Mouse (Mus musculus) hindbrain, embryonic 10.5 days (tissue): ENCODE measurements at regions not wholly inside any gene's neighbourhood (a gene's known extent, or its start where the extent isn't known, plus 50 kb on each side); places are given as distances from the start of the nearest gene placed in this dataset.

ENCODE experiments used
- DNase-seq: peaks from one replicate; pipeline ENCODE4 v3.0.0-alpha.2; 2017; ENCODE audit warnings: low spot score
- H3K27ac ChIP-seq: fragments of 300-500 bp; sonication (generic); 2 replicates; pipeline ENCODE4 v1.5.1; 2016; ENCODE audit warnings: mild to moderate bottlenecking, moderate library complexity
- H3K27me3 ChIP-seq: fragments of 300-500 bp; sonication (generic); 2 replicates; pipeline ENCODE4 v1.6.1; 2016; ENCODE audit warnings: mild to moderate bottlenecking; ENCODE audit not compliant: poor library complexity, insufficient read depth, severe bottlenecking
- H3K36me3 ChIP-seq: fragments of 300-500 bp; sonication (generic); 2 replicates; pipeline ENCODE4 v1.6.1; 2016; ENCODE audit warnings: mild to moderate bottlenecking, moderate library complexity
- H3K4me1 ChIP-seq: fragments of 300-500 bp; sonication (generic); replicated peaks from 2 replicates; pipeline ENCODE4 v1.6.1; 2016; ENCODE audit warnings: mild to moderate bottlenecking
- H3K4me3 ChIP-seq: fragments of 300-500 bp; sonication (generic); 2 replicates; pipeline ENCODE4 v1.5.1; 2016; ENCODE audit warnings: mild to moderate bottlenecking, moderate library complexity
- H3K9me3 ChIP-seq: fragments of 300-500 bp; sonication (generic); 2 replicates; pipeline ENCODE4 v1.6.1; 2016; ENCODE audit warnings: mild to moderate bottlenecking, moderate library complexity
- WGBS: fragments of 180-500 bp; shearing (Covaris S2); methylation state at CpG from one replicate; pipeline ENCODE4 v1.1.7; 2016; 5-methylcytosine and 5-hydroxymethylcytosine counted together

DNA sequence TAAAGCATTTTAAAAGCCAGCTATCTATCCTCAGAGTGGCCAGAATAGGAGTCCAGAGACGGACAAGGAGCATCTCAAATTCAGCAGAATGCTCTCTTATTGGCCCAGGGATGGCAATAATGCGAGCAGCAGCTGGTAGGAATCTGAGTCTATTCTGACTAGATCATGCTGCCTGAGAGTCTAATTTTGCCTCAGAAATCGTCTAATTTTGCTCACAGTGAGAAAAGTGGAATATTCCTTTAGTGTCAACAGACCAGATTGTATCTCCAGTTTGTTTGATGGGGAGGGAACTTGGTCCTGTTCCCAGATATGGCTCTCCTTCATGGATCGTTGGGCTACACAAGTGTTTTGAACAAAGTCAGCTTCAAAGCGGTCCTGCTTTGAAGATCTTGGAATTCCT is 525.2 kb downstream of the Rnf144b start:
- Histone ChIP-seq H3K4me3 (no peak overlapping the region), H3K36me3 (no peaks in the 10 kb centered on the region), H3K9me3 (no peaks in the 10 kb centered on the region), H3K4me1 (peaks cover 7% of the 10 kb centered on the region; the same call in 1 of the 2 replicates), H3K27me3 (no peaks in the 10 kb centered on the region), H3K27ac (no peak overlapping the region)
- no peak for DNase-seq
- 79% methylated on average over 5 of the region's 5 CpGs for WGBS

DNA sequence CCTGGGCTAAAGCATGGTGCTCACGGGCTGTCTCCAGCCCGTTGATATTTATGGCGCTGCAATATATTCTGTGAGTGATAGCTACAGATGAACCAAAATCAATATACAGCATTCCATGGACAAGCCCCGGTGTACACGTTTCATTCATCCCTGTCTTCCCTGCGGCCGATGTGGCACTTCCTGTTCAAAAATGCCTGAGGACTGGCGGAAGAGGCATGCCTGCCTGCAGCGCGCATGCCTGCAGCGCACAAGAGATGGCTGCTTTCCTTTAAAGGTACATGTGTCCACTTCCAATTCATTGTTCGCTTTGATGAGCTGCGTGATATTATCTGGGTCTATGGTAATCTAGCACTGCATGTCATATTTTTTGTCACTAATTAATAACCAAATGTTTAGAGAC is 527.6 kb downstream of the Rnf144b start:
- H3K9me3 ChIP-seq, result no peaks in the 10 kb centered on the region
- DNase-seq, result no peak
- H3K27ac ChIP-seq, result no peak overlapping the region
- 89% methylated on average over 13 of the region's 13 CpGs for WGBS
- no peak overlapping the region for H3K4me3 ChIP-seq
- H3K4me1 ChIP-seq, result peaks cover 3% of the 10 kb centered on the region; the same call in 1 of the 2 replicates
- H3K27me3 ChIP-seq, result no peaks in the 10 kb centered on the region
- no peaks in the 10 kb centered on the region for H3K36me3 ChIP-seq

DNA sequence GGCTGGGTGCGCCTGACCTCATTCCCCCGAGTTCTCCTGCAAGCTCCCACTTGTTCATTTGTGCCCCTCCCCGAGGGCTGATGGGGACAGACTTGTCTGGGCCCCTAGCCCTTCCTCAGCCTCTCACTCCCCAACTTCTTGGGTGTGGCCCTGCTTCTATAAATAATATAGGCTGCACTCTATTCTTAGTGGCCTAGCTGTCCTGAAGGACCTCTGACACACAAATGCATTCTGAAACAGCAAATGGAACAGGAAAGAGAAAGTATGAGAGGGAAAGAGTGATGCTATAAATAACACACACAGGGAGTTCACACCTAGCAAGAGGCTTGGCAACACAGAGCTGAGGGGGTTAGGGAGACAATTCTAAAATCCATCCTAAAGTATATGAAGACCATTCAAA is 544.0 kb downstream of the Rnf144b start:
- DNase-seq, result no peak
- Histone ChIP-seq H3K27ac (no peak overlapping the region), H3K27me3 (no peaks in the 10 kb centered on the region), H3K4me1 (peaks cover 8% of the 10 kb centered on the region), H3K36me3 (no peaks in the 10 kb centered on the region), H3K4me3 (no peak overlapping the region), H3K9me3 (no peaks in the 10 kb centered on the region)
- WGBS, result 73% methylated on average over 3 of the region's 3 CpGs

DNA sequence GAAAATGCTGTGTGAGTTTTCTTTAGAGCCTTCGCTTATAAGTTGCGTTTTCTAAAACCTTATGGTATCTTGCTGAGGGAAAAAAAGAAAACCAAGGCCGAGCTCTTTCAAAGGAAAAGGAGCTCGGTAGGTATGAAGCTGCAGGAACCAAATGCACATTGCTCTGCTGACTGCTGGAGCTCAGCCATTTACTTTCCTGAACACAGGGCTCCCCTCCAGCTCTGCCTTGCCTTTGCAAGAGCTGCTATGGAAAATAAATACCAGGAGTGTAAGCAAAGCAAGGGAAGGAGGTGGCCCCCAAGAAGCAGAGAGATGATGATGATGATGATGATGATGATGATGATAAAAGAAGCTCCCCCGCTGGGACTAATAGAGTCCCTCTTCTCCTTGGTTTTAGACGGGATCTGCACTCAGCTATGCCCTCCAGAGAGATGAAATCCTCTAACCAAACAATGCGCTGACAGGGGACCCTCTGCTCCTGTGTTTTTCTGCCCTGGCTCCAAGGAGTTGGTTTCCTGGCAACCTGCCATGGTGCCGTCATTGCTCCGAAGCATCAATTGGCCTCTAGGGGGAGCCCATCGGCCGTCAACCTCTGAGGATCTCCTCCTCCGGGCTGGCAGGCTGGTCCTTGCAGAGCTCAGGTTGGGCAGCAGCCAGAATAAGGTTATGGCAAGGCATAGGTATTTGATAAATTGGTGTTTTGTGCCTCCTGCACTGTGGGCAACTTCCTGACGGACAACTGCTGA is 544.7 kb downstream of the Rnf144b start:
- WGBS, result 29% methylated on average over 13 of the region's 13 CpGs
- Histone ChIP-seq H3K4me1 (peaks cover 8% of the 10 kb centered on the region), H3K36me3 (no peaks in the 10 kb centered on the region), H3K27me3 (no peaks in the 10 kb centered on the region), H3K27ac (peak overlapping the region; percentile 77), H3K4me3 (0 out of 2 replicates have a peak overlapping the region, but pooled peaks have one; percentile 16), H3K9me3 (no peaks in the 10 kb centered on the region)
- peak; percentile 88 for DNase-seq

DNA sequence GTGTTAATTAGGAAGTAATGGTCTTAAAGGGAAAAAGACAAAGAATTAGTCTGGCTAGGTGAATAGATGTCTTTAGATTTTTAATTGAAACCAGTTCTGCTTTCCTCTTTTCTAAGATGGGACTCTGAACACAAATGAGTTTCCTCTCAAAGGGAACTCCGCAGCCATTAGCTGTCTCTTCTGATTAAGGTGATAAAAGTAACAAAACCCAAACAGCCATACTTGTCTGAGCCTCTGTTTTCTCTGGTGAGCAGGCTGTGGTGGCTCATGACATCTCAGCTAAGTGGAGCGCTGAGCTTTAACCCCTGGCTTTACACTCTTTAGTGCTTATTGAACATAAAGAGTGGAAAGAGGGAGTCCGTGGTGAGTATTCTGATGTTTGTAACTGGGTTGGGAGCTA is 565.7 kb downstream of the Rnf144b start:
- H3K4me3 ChIP-seq, result no peak overlapping the region
- no peak overlapping the region for H3K27ac ChIP-seq
- H3K27me3 ChIP-seq, result no peaks in the 10 kb centered on the region
- H3K36me3 ChIP-seq, result no peaks in the 10 kb centered on the region
- DNase-seq, result no peak
- no peaks in the 10 kb centered on the region for H3K9me3 ChIP-seq
- WGBS, result 81% methylated on average over 3 of the region's 3 CpGs
- H3K4me1 ChIP-seq, result no peaks in the 10 kb centered on the region

DNA sequence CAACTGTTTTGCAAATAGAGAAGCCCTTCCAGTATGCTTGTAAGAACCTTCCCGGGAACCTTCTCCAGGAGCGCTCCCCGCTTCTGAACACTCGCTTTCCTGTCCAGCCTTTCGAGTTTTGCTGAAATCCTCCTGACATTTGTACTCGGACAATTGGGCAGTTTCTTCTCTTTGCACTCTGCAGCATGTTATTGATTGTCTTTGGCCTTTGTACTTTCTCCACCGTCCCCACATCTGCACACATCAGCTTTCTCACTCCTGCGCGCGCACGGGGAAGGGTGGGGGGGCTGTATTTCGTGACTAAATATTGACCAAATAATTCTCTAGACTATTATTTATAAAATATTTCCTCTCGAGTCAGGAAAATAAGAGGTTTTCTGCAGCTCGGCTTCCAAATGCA is 567.2 kb upstream of the Id4 start:
- no peaks in the 10 kb centered on the region for H3K4me1 ChIP-seq
- H3K9me3 ChIP-seq, result no peaks in the 10 kb centered on the region
- 87% methylated on average over 14 of the region's 14 CpGs for WGBS
- no peaks in the 10 kb centered on the region for H3K36me3 ChIP-seq
- H3K4me3 ChIP-seq, result no peak overlapping the region
- H3K27ac ChIP-seq, result no peak overlapping the region
- DNase-seq, result no peak
- no peaks in the 10 kb centered on the region for H3K27me3 ChIP-seq

DNA sequence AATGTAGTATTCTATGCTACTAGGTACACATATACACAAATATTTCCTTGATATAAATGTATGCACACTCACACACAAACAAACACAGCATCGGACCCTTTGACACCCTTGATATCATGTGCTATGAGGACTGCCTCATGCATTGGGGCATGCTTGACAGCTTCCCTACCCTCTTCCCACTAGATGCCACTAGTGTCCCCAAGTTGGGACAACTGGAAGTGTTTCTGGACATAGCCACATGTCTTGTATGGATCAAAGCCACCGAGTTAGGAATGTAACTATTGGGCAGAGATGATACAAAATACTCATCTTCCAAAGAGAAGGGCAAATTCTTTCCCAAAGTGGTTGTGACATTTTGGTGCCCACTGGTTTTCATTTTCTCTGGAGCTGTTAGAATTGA is 565.2 kb upstream of the Id4 start:
- WGBS, result 88% methylated on average over 2 of the region's 2 CpGs

DNA sequence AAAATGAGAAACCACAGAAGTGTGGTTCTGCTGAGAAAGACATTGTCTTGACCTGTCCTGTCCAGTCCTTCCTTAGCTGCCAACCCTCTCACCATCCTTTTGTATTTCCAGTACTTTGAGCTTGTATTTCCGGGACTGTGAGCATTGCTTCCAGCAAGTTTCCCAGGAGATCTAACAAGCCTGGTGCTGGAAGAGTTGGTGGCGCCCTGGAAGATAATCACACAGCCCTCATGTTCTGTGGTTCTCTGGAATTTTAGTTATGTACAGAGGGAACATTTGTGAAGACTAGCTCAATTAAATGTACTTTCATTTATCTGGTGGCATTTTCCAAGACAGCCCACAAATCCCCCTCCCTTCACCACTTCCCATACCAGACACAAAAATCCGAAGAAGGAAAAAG is 560.5 kb upstream of the Id4 start:
- DNase-seq, result no peak
- H3K9me3 ChIP-seq, result no peaks in the 10 kb centered on the region
- no peaks in the 10 kb centered on the region for H3K36me3 ChIP-seq
- no peak overlapping the region for H3K4me3 ChIP-seq
- no peaks in the 10 kb centered on the region for H3K4me1 ChIP-seq
- no peaks in the 10 kb centered on the region for H3K27me3 ChIP-seq
- H3K27ac ChIP-seq, result no peak overlapping the region
- WGBS, result 71% methylated on average over 3 of the region's 3 CpGs

More for the DNA sequence above, 565.2 kb upstream of the Id4 start:
- Histone ChIP-seq H3K4me1 (no peaks in the 10 kb centered on the region), H3K36me3 (no peaks in the 10 kb centered on the region), H3K27ac (no peak overlapping the region), H3K9me3 (no peaks in the 10 kb centered on the region), H3K27me3 (no peaks in the 10 kb centered on the region), H3K4me3 (no peak overlapping the region)
- no peak for DNase-seq

DNA sequence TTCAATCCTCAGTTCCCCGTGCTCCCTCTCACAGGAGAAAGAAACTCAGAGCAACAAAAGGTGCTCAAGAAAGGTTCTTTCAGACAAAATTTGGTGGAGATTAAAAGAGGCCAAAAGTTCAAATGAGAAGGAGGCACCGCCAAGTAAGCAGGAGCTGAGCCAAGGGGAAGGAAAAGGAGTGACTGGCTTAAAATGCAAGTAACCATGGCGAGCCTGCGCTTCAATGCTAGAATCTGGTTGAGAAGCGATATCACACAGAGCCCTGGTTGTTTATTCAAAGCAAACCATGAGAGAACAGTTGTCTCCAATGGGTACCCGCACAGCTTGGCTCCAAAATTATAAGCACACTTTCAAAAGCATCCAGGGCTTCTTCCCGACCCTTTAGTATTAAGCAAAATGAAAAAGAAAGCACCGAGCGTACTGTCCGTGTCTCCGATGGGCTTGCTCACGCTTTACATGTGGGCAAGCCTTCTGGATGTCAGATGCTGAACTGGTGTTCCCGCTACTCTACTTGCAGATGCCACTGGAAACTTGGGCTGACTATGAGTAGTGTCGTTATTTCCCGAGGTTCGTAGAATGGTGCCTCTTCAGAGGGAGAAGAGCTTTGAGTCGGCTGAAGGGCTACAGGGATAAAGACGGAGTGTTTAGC is 552.9 kb upstream of the Id4 start:
- DNase-seq, result peak; percentile 7
- Histone ChIP-seq H3K4me3 (no peak overlapping the region), H3K36me3 (no peaks in the 10 kb centered on the region), H3K9me3 (no peaks in the 10 kb centered on the region), H3K4me1 (0 out of 2 replicates have a peak, but pooled peaks cover 3% of the 10 kb centered on the region), H3K27me3 (no peaks in the 10 kb centered on the region), H3K27ac (no peak overlapping the region)
- WGBS, result 63% methylated on average over 18 of the region's 18 CpGs

DNA sequence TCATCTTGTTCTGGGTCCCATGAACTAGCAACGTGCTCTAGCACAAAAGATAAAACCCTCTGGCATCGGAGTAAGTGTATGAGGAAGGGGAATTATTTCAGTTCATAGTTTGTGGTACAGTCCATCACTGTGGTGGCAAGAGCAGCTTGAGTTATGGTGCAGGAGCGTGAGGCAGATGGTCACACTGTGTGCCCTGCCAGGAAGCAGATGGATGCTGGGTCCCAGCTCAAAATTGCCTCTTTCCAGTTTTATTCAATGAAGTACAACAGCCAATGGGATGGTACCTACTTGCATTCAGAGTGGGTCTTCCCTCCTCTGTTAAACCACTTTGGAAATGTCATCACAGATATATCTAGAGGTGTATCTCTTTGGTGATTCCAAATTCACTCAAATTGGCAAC is 551.7 kb upstream of the Id4 start:
- no peak for DNase-seq
- 89% methylated on average over 3 of the region's 3 CpGs for WGBS
- Histone ChIP-seq H3K9me3 (no peaks in the 10 kb centered on the region), H3K27ac (no peak overlapping the region), H3K36me3 (no peaks in the 10 kb centered on the region), H3K4me1 (0 out of 2 replicates have a peak, but pooled peaks cover 3% of the 10 kb centered on the region), H3K4me3 (no peak overlapping the region), H3K27me3 (no peaks in the 10 kb centered on the region)

DNA sequence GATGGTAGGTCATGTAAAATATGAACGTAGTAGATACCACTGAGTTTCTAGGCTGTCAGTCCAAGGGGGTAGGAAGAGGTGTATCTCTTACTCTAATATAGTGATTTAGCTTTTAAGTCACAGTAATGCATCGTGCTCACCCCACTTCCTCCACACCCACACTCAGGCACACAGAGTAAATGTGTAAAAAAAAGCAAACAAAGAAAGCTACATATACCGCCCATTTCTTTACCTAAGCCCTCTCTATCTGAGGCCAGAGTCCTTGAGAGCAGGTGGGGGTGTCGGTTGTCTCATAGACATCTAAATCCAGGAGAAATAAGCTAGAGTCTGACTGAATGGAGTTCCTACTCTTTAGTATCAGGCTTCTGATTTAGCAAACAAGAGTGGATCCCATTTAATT is 548.5 kb upstream of the Id4 start:
- H3K27me3 ChIP-seq, result no peaks in the 10 kb centered on the region
- no peak overlapping the region for H3K4me3 ChIP-seq
- no peaks in the 10 kb centered on the region for H3K9me3 ChIP-seq
- no peaks in the 10 kb centered on the region for H3K36me3 ChIP-seq
- no peak for DNase-seq
- 0 out of 2 replicates have a peak, but pooled peaks cover 3% of the 10 kb centered on the region for H3K4me1 ChIP-seq
- no peak overlapping the region for H3K27ac ChIP-seq
- WGBS, result 91% methylated on average over 4 of the region's 4 CpGs

DNA sequence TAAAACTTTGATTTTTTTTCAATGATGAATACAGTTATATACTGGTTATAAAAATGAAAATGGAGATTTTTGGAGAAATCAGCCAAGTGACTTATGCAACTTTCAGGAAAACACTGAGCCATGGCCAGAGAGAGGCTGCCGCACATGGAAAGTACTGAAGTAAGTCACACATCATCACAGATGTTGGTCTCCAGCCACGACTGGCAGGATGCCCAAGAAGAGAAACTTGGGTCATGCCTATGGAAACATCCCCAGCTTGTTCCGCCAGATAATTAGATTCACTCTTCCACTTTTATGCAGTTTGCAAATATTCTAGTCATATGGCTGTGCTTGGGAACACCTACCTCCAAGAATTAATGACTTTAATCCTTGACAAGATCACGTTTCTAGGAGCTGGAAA is 544.8 kb upstream of the Id4 start:
- H3K36me3 ChIP-seq, result no peaks in the 10 kb centered on the region

DNA sequence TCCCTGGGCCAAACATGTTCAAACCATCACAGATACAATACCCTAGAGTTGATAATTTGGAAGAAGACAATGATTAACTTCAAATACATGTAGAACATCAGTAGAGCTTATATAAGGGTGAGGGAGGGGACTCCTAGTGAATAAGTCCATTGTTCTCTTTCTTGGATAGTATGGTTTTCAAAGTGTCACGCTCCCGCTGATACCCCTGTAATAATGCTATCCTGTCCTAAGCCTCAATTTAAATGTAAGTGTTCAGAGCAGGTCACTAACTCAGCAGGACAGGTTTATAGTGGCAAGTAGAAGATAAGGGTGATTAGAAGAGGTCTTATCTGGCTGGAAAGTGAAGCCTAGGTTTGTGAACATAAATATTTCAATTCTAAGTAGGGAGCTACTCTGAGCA is 540.4 kb upstream of the Id4 start:
- no peaks in the 10 kb centered on the region for H3K36me3 ChIP-seq
- 90% methylated on average over 2 of the region's 2 CpGs for WGBS
- H3K4me1 ChIP-seq, result no peaks in the 10 kb centered on the region
- H3K27ac ChIP-seq, result no peak overlapping the region
- no peaks in the 10 kb centered on the region for H3K9me3 ChIP-seq
- no peaks in the 10 kb centered on the region for H3K27me3 ChIP-seq
- DNase-seq, result no peak
- H3K4me3 ChIP-seq, result no peak overlapping the region

More for the DNA sequence above, 544.8 kb upstream of the Id4 start:
- DNase-seq, result no peak
- H3K9me3 ChIP-seq, result no peaks in the 10 kb centered on the region
- H3K27me3 ChIP-seq, result no peaks in the 10 kb centered on the region
- no peak overlapping the region for H3K27ac ChIP-seq
- H3K4me1 ChIP-seq, result no peaks in the 10 kb centered on the region
- no peak overlapping the region for H3K4me3 ChIP-seq
- 87% methylated on average over 4 of the region's 4 CpGs for WGBS
